Mouse (Mus musculus) neural tube, embryonic 11.5 days (tissue): ENCODE results near the gene 1500015O10Rik. TPM values are rescaled to one million over a fixed set of nuclear protein-coding genes. Genes with fewer than 3 reads are reported as not detected.
A peak's percentile ranks its signal among the peaks of the same experiment; 100 is the strongest.

Source experiments
- ATAC-seq: fragments of 200-750 bp; cut with Nextera tagmentation; 2 replicates; pipeline ENCODE4 v1.8.0; 2017; ENCODE audit warnings: moderate number of reproducible peaks, mild to moderate bottlenecking, moderate TSS enrichment, moderate library complexity; ENCODE audit not compliant: insufficient read depth, low FRiP score, low TSS enrichment
- DNase-seq: peaks from one replicate; pipeline ENCODE4 v3.0.0-alpha.2; 2015; ENCODE audit warnings: low spot score
- H3K27ac ChIP-seq: fragments of 300-500 bp; sonication (generic); 2 replicates; pipeline ENCODE4 v1.5.1; 2014; ENCODE audit warnings: low read depth, mild to moderate bottlenecking, low read length
- H3K27me3 ChIP-seq: fragments of 300-500 bp; sonication (generic); 2 replicates; pipeline ENCODE4 v1.6.1; 2014; ENCODE audit warnings: mild to moderate bottlenecking, low read length, mixed read lengths; ENCODE audit not compliant: control insufficient read depth, insufficient read depth
- H3K36me3 ChIP-seq: fragments of 300-500 bp; sonication (generic); 2 replicates; pipeline ENCODE4 v1.6.1; 2014; ENCODE audit warnings: mild to moderate bottlenecking, low read length, moderate library complexity, mixed read lengths; ENCODE audit not compliant: control insufficient read depth, insufficient read depth
- H3K4me1 ChIP-seq: fragments of 300-500 bp; sonication (generic); 2 replicates; pipeline ENCODE4 v1.6.1; 2014; ENCODE audit warnings: low read length, mixed read lengths; ENCODE audit not compliant: control insufficient read depth, insufficient read depth
- H3K4me2 ChIP-seq: fragments of 300-500 bp; sonication (generic); 2 replicates; pipeline ENCODE4 v1.6.1; 2014; ENCODE audit warnings: low read depth, mild to moderate bottlenecking, moderate library complexity
- H3K4me3 ChIP-seq: fragments of 300-500 bp; sonication (generic); 2 replicates; pipeline ENCODE4 v1.5.1; 2014; ENCODE audit warnings: low read depth, low read length
- H3K9ac ChIP-seq: fragments of 300-500 bp; sonication (generic); 2 replicates; pipeline ENCODE4 v1.6.1; 2014; ENCODE audit warnings: mild to moderate bottlenecking, low read length
- H3K9me3 ChIP-seq: fragments of 300-500 bp; sonication (generic); 2 replicates; pipeline ENCODE4 v1.6.1; 2016; ENCODE audit warnings: low read length; ENCODE audit not compliant: control insufficient read depth
- WGBS: fragments of 180-500 bp; shearing (Covaris S2); extraction: QIAGEN DNeasy Blood & Tissue Kit; methylation state at CpG from one replicate; pipeline ENCODE4 v1.1.7; 2014; 5-methylcytosine and 5-hydroxymethylcytosine counted together
- polyA plus RNA-seq: library from polyadenylated mRNA; unstranded; fragments of >200 nt; fragmentation: Nextera tagmentation; extraction: Ambion mirVana; gene quantifications from 2 replicates; pipeline ENCODE4 v1.2.1, GENCODE M21; 2014

1500015O10Rik gene
- 0.27 and 0.55 TPM in 2 replicates for polyA plus RNA-seq

DNA sequence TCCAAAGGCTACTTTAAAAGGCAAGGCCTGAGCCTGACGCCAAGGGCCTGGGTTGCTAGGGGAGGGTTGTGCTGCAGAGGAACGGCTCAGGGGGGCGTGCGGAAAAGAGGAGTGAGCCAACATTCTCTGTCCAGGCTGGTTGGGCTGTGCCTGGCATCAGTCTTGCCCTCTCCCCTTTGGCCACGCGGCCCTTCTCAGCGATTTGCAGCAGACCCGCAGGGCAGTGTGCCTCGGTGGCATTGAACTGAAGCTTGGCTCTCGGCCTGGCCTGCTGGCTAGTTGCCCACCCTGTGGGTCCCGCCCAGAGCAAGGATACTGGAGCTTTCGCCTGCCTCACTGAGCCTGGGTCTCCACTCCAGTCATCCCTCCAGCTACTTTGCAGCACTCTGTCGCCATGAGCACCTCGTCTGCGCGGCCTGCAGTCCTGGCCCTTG is at the start of gene 1500015O10Rik:
Gene 1500015O10Rik, plus strand, starts transcription at position 112 of the 434 bp plus-strand sequence.
- Histone ChIP-seq H3K27me3 (no peaks in the 10 kb centered on the region), H3K9me3 (no peaks in the 10 kb centered on the region), H3K4me1 (no peaks in the 10 kb centered on the region), H3K9ac (no peak within 1 kb of the TSS), H3K36me3 (no peaks in the 10 kb centered on the region), H3K27ac (no peak within 1 kb of the TSS), H3K4me3 (no peak within 1 kb of the TSS), H3K4me2 (no peak within 1 kb of the TSS)
- WGBS = 71% methylated on average over 16 of the region's 16 CpGs
- ATAC-seq (no peak), DNase-seq (no peak)

DNA sequence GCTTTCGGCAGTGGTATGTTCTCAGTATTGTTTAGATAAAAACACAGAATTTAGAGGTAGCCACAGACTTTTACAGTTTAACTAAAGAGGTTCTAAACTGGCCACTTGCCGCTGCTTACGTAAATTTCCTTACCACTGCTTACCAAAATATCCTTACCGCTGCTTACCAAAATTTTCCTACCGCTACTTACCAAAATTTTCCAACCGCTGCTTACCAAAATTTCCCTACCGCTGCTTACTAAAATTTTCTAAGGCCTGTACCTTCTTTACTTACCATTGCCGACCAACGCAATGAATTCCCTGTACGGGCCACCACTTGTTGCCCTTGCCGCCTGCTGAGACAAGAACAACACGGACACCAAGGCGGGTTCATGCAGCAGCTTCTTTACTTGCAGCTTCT is 40.4 kb upstream of the 1500015O10Rik start:
- 86% methylated on average over 13 of the region's 13 CpGs for WGBS
- DNase-seq (no peak), ATAC-seq (no peak)
- H3K27me3 ChIP-seq = no peaks in the 10 kb centered on the region
- no peak overlapping the region for H3K4me2 ChIP-seq
- no peaks in the 10 kb centered on the region for H3K36me3 ChIP-seq
- H3K27ac ChIP-seq = no peak overlapping the region
- H3K9ac ChIP-seq = no peak overlapping the region
- H3K4me3 ChIP-seq = no peak overlapping the region
- no peaks in the 10 kb centered on the region for H3K9me3 ChIP-seq
- no peaks in the 10 kb centered on the region for H3K4me1 ChIP-seq

DNA sequence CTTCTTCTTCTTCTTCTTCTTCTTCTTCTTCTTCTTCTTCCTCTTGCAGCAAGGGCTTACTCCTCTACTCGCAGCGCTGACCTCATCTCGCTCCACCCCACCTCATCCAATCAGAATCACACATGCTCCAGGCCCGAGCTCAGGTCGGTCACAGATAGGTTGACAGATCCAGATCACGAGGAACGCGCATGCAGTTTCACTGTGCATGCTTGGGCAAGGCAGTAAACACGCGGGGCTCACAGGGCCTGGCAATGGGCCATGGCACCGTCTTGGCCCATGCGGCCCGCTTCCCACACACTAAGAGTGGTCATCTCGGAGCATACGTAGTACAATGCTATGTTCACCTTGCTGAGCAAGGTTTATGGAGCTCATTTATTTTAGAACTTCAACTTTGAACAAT is 39.9 kb upstream of the 1500015O10Rik start:
- Histone ChIP-seq H3K4me2 (no peak overlapping the region), H3K36me3 (no peaks in the 10 kb centered on the region), H3K27me3 (no peaks in the 10 kb centered on the region), H3K9ac (no peak overlapping the region), H3K9me3 (no peaks in the 10 kb centered on the region), H3K27ac (no peak overlapping the region), H3K4me3 (no peak overlapping the region), H3K4me1 (no peaks in the 10 kb centered on the region)
- no peak for DNase-seq
- WGBS = 97% methylated on average over 15 of the region's 15 CpGs
- ATAC-seq = no peak

DNA sequence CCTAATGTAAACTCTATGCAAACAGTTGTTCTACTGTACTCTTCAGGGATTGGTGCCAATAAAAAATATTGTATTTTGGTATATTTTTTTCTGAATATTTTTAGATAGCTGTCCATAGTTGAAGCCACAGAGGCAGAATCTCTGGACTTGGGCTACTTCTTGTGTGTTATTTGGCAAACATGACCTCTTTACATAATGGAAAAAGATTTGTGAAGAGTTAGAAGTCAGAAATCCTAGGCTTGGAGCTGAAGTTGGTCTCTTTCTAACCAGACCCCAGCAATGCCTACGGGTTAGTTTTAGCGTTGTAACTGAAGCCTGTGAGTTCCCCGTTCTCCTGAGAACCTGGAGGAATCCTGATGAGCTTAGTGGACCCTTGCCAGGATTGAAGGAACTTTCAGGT is 36.3 kb upstream of the 1500015O10Rik start:
- peaks cover 6% of the 10 kb centered on the region; the same call in 1 of the 2 replicates for H3K4me1 ChIP-seq

DNA sequence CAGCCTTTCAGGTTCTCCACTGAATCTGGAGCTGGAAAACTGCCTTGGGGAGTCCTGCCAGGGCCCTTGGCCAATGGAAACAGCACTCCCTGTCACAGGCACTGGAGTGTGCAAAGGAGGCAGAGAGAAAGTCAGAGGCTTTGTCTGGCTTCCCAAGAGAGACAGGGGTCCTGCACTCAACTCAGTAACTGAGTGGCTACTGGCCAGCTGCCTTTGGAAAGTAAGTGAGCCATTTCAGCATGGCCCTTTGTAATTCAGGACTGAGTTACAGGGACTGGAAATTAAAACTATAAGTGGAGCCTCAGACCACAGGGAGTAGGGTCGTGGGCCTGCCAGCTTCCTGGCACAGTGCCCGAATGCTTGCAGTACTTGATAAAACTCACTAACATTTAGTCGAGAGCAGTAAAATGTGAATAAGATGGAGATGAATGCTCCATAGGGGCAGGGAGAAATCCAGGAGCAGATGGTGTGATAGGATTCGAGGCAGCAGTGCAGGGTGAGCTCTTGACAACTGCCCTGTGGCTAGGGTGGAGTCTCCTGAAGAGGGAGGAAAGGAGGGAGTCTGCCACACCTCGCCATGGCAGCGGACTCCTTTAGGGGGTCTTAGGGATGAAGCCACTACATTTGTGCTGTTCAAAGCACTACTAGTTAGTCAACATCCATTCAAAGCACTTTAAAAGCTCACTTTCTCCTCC is 35.4 kb upstream of the 1500015O10Rik start:
- no peaks in the 10 kb centered on the region for H3K27me3 ChIP-seq
- H3K9ac ChIP-seq = no peak overlapping the region
- H3K36me3 ChIP-seq = no peaks in the 10 kb centered on the region
- H3K4me1 ChIP-seq = peaks cover 6% of the 10 kb centered on the region; the same call in 1 of the 2 replicates
- ATAC-seq (peak; percentile 56; the same call in 1 of the 2 replicates), DNase-seq (peak; percentile 31)
- WGBS = 54% methylated on average over 6 of the region's 6 CpGs
- H3K4me2 ChIP-seq = no peak overlapping the region
- H3K4me3 ChIP-seq = no peak overlapping the region
- peak overlapping the region; percentile 21; the same call in 1 of the 2 replicates for H3K27ac ChIP-seq
- no peaks in the 10 kb centered on the region for H3K9me3 ChIP-seq

More for the DNA sequence above, 36.3 kb upstream of the 1500015O10Rik start:
- Histone ChIP-seq H3K36me3 (no peaks in the 10 kb centered on the region), H3K4me3 (no peak overlapping the region), H3K9me3 (no peaks in the 10 kb centered on the region), H3K27ac (no peak overlapping the region), H3K27me3 (no peaks in the 10 kb centered on the region), H3K9ac (no peak overlapping the region), H3K4me2 (no peak overlapping the region)
- ATAC-seq (no peak), DNase-seq (no peak)
- WGBS = 88% methylated on average over 3 of the region's 3 CpGs

DNA sequence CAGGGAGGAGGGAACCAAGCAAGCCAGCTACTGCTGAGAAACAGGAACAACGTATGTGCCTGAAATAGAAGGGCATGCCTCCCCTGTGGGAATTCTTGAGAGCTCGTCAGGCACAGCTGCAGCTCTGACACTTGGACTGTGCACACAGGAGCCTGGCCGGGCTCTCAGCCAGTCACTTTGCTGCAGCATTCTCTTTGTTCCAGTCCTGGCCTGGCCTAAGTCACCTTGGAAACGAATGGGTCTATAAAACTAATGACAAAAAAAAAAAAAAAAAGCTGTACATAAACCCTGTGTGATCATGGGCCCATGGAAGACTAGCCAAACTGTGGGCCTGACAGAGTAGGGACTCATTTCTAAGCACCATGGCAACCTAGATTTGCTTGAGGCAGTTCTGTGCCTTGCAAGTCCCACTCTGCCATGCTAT is 31.8 kb upstream of the 1500015O10Rik start:
- Histone ChIP-seq H3K4me2 (no peak overlapping the region), H3K9me3 (no peaks in the 10 kb centered on the region), H3K9ac (no peak overlapping the region), H3K27me3 (no peaks in the 10 kb centered on the region), H3K4me3 (no peak overlapping the region), H3K36me3 (no peaks in the 10 kb centered on the region), H3K27ac (0 out of 2 replicates have a peak overlapping the region, but pooled peaks have one; percentile 39), H3K4me1 (peaks cover 6% of the 10 kb centered on the region; the same call in 1 of the 2 replicates)
- peak; percentile 33 for DNase-seq
- 0% methylated on average over 4 of the region's 4 CpGs for WGBS
- peak; percentile 94 for ATAC-seq

DNA sequence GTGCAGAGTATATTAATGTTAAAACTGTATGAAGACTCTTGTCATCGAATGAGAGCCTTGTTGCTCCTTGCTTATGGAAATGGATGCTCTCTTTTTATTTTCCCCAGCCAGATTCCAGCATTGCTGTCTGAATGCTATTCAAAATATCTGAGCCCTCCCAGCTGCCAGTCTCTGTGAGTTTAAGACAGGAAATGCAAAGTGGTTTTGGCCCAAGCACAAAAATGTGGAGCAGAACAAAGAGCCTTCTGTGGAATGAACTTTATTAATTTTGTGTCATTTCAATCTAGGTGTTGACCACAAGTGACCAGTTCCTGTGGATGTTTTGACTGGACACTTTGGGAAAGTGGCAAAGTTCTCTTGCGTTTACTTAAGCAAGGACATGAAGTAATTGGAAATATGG is 15.6 kb upstream of the 1500015O10Rik start:
- H3K27ac ChIP-seq = no peak overlapping the region

DNA sequence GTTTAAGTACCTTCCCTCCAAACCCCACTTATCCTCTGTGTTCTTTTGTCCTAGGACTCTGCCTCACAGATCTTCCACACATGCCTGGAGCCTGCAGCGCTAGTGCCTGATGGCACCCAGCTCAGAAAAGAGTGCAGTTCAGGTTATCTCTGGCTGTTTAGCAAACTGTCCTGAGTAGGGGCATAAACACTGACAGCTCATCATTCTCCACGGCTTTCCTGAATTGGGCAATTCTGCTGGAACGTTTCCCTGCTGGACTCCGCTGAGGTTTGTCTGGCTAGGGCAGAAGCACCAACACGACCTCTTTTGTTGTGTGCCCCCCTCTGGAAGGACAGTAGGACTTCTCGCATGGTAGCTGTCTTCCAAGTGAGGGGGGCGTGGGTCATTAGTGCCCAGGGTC is 12.4 kb upstream of the 1500015O10Rik start:
- no peaks in the 10 kb centered on the region for H3K27me3 ChIP-seq
- no peaks in the 10 kb centered on the region for H3K9me3 ChIP-seq
- no peak for ATAC-seq
- no peak overlapping the region for H3K27ac ChIP-seq
- no peak overlapping the region for H3K9ac ChIP-seq
- H3K4me3 ChIP-seq = no peak overlapping the region
- no peak overlapping the region for H3K4me2 ChIP-seq
- no peak for DNase-seq
- H3K36me3 ChIP-seq = no peaks in the 10 kb centered on the region
- no peaks in the 10 kb centered on the region for H3K4me1 ChIP-seq
- WGBS = 69% methylated on average over 7 of the region's 7 CpGs

More for the DNA sequence above, 15.6 kb upstream of the 1500015O10Rik start:
- Histone ChIP-seq H3K4me1 (no peaks in the 10 kb centered on the region), H3K9ac (no peak overlapping the region), H3K4me2 (no peak overlapping the region), H3K4me3 (no peak overlapping the region), H3K36me3 (no peaks in the 10 kb centered on the region), H3K27me3 (no peaks in the 10 kb centered on the region), H3K9me3 (no peaks in the 10 kb centered on the region)
- ATAC-seq (no peak), DNase-seq (no peak)
- WGBS = 96% methylated on average over 2 of the region's 2 CpGs

DNA sequence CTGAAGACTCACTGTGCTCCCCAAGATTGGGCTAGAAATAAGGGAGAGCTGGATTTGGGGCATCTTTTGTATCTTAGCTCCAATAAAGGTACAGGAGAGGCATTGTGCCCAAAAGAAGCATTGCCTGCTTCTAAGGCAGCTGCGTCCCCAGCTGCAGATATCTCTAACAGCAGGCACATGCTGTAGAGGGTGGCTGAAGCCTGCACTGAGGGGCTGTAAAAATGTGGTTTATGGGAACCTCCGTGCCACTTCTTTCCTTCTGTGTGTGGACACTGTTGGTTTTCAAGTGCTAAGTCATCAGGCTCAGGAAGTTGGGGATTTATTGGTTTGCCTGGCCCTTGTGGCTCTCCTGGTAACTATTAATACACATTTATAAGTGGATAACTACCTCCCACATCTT is 11.6 kb upstream of the 1500015O10Rik start:
- no peaks in the 10 kb centered on the region for H3K4me1 ChIP-seq
- ATAC-seq (no peak), DNase-seq (no peak)

More for the DNA sequence above, 11.6 kb upstream of the 1500015O10Rik start:
- no peak overlapping the region for H3K9ac ChIP-seq
- H3K9me3 ChIP-seq = no peaks in the 10 kb centered on the region
- no peak overlapping the region for H3K27ac ChIP-seq
- H3K4me3 ChIP-seq = no peak overlapping the region
- no peaks in the 10 kb centered on the region for H3K27me3 ChIP-seq
- no peak overlapping the region for H3K4me2 ChIP-seq
- 51% methylated on average over 2 of the region's 2 CpGs for WGBS
- H3K36me3 ChIP-seq = no peaks in the 10 kb centered on the region
